Mouse (Mus musculus): ENCODE measurements around the gene Mgmt.

The Mgmt gene

DNA sequence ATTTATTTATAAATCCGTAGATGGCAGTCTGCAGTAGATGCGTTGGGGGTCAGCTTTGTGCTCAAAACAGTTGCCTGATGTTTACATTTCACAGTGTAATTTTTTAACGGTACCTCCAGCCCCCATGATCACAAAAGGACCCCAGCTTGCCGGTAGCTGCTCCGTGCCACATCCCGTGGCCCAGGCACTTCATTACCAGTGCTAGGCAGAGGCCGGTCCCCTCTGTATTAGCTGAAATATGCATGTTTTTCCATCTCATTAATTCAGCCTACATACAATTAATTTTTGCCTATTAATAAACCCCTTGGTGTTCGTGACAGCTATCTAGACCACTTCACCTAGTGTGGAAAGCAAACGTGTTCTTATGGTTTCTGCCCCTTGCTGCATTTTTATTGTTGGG, 169.8 kb downstream of the Mgmt start:
- DNase-seq (ENCODE audit: low spot score), result no peak

DNA sequence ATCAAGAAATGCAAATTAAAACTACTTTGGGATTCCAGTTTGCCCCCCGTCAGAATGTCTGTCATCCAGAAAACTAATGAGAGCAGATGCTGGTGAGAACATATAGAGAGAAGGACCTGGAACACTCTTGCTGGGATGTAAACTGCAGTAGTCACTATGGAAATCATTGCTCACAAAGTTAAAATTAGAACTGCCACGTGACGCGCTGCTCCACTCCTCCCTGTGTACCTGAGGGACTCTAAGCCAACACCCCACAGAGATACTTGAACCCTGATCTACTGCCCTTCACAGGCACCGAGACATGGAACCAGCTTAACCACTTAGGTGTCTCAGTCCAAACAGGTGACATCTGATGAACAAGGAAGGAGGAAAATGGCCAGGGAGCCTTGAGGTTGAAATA, 171.0 kb downstream of the Mgmt start:
- no peak for DNase-seq (ENCODE audit: low spot score)

DNA sequence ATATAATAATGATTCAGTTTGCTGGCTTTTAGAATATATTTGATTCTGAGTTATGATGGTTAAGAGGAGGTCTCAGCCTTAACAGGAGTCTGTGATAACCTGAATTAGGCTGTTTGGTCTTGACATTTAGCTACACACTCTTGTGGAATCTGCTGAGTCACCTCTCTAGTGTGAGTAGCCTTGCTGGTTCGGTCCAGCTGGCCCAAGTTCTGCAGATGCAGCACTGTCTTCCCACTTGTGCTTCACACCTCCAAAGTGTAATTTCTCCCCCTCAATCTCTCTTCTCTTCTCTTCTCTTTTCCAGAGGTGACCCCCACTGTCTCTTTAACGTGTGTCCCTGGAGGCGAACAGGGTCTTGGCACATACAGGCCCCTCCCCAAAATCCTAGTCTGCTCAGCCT, 171.8 kb downstream of the Mgmt start:
- DNase-seq (ENCODE audit: low spot score), result no peak

DNA sequence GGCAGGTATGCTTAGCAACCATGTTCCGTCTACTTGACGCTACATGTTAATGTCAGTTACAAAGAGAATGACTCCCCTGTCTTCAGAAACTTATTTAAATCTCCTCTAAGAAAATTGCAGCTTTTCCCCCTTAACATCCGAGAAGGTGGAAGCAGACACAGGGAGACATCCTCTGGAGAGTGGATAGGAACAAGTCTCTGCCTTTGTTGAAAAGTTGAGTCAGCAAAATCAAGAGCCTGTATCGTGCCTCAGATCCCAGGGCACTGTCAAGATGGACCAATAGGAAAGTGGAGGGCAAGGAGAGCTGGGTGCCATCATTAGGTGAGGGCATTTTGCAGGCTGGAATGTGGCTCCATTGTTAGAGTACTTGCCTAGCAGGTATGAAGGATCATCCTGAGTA, 172.6 kb downstream of the Mgmt start:
- no peak for DNase-seq (ENCODE audit: low spot score)

DNA sequence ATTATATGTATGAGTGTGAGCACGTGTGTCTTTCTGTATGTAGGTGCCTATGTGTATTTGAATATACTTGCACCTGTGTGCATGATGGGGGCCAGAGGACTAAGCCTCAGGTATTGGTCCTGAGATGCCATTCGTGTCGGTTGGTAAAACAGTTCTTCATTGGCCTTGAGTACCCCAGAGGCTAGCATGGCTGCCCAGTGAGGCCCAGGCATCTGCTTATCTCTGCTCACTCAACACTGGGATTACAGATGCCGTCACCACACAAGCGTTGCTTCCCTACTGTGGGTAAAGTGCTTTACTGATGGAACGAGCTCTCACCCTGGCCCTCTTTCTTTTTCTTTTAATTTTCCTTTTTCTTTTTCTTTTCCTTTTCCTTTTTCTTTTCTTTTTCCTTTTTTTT, 173.3 kb downstream of the Mgmt start:
- no peak for DNase-seq (ENCODE audit: low spot score)

DNA sequence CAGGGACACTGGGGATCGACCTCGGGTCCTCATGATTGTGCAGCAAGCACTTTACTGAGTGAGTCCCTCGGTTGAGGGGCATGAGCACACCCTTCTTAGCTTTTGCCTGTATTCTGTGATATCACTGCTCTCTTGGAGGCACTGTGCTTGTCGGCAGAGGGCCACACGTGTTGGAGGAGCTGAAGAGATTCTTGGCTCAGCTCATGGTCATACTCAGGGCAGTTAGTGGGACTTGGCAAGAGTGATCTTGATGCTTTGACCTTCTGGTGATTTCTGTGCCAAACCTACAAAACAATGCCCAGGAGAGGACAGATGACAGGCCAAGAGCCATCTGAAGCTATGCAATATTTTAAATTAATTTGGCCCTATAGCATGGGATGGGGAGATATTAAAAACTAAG, 174.4 kb downstream of the Mgmt start:
- no peak for DNase-seq (ENCODE audit: low spot score)

DNA sequence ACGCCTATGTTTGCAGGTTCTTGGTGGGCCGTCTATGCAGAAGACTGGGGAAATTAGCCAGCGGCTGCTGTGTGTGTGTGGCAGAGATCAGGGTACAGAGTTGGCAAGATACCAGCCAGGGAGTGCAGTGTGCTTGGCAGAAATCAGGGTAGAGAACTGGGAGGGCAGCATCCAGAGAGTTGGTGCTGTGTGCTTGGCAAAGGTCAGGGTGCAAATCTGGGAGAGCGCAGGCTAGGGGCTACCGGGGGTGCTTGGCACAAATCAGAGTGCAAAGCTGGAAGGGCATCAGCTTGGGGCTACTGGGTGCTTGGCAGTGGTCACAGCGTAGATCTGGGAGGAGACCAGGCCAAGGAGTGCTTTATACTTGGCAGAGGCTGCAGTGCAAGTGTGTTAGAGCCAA, 175.4 kb downstream of the Mgmt start:
- no peak for DNase-seq (ENCODE audit: low spot score)

DNA sequence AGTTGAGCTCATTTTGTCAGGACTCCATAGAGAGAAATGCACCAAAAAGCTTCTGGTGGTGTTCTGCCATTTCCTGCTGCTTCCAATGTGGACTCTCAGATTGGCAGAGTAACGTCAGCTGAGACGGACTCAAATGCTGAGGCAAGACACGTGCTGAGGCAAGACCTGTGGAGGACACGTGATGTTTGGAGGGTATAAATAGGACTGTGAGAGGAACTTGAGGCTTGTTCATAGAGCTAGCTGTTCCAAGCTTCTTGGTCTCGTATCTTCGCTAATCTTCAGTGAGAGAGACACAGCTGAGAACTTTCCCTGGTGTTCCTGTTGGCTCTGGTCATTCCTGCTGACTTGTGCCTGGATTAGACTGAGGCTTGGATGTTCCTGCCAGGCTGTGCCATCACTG, 176.9 kb downstream of the Mgmt start:
- DNase-seq (ENCODE audit: low spot score), result no peak

DNA sequence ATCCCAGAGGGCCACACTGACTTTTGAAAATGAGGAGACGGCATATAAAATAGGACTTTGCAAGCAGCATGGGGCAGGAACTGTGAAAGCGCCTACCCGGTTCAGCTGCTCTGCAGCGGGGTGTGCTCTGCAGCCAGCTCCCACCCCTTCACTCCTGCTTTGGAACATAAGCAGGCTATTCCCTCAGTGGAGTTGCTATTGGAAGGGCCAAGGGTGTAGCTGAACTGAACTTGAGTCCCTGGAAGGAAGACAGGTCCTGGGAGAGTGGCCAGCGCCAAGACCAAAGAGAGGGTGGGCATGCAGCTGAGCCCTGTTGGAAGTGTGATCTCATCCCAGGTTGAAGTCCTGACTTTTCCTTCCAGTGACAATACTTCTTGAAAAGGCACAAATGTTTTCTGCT, 179.5 kb downstream of the Mgmt start:
- no peak for DNase-seq (ENCODE audit: low spot score)

DNA sequence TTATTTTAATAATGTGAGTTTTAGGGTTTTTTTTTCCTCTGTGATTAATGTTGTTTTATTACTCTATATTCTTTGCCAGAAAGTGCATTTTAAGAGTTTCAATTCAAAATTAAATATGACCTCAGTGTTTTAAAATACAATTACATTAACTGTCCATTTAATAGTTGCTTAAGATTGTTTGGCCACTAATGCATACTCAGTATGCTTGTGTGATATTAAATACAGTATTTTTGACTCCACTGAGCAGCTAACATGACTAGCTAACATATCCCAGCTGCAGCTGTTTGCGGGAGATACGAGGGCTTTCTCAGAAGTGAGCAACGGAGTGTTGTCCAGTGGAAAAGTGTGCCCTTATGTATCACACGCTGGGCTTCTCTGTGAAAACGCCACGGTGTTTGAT, 179.9 kb downstream of the Mgmt start:
- DNase-seq (ENCODE audit: low spot score), result no peak

DNA sequence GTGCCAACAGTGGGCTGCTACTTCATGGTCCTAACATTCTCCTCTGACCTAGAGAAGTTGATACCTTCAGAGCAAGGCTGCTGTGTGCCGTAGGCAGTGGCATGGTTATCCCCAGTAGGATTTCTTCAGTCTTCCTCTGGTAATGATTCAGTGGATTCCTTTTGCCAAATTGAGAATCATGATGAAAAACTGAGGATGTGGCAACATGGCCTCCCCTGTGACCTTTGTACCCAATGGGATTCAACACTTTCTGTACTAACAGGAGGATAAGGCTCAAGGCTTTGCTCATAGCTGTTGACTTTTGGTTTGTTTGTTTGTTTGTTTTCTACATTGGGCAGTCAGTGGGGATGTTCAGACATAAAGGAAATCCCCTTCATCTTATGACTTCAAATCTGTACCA, 180.9 kb downstream of the Mgmt start:
- DNase-seq (ENCODE audit: low spot score), result no peak

DNA sequence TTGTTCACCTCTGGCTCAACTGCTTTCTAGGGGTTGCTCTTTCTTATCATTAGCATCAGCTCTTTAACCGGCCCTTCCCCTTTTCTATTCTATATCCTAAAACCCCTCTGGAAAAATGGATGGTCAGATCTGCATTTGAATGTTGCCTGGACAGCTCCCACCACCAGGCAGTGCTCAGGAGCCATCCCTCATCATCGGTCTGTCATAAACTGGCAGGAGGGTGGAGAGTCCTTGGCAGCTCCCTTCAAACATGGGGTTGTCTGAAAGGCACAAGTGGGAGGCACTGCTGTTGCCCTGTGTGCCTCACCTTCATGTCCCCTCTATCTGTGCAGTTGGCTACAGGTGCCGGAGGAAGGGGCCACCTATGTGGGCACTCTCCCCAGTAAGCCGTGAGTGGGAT, 185.8 kb downstream of the Mgmt start:
- DNase-seq (ENCODE audit: low spot score), result no peak

DNA sequence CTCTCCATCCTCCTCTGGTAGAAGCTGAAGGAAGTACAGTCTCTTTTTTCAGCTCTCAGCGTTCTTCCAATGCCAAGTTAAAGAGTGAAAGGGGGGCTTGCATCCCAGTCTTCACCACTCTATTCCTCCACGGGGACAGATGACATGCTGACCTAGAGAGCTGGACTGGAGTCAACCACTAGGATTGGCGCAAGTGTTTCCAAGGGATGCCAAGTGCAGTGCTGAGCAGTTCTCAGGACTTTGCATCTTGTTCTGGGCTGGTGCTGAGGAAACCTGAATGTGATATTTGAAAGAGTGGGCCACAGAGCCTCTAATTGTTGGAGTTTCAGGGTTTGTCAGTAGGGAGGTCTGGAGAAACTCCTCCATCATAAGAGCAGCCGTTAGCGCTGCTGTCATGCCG, 187.8 kb downstream of the Mgmt start:
- DNase-seq (ENCODE audit: low spot score), result no peak

DNA sequence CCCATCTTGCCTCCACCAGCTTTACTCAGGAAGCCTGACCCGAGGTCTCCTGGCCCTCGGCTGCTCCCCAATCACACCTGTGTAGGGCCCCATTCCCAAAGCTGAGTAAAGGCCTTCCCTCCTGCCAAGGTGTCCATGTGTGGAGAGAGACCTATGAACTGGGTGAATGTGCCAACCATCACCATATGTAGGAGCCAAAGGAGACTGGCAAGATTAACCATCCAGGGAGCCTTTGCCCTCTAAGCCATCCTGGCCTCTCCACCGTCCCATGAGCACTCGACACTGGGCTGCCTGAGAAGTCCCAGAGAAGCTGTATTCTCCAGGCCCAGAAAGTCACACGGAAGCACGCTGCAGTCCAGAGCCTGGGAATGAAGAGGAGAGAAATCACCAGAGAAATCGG, 190.2 kb downstream of the Mgmt start:
- DNase-seq (ENCODE audit: low spot score), result no peak

DNA sequence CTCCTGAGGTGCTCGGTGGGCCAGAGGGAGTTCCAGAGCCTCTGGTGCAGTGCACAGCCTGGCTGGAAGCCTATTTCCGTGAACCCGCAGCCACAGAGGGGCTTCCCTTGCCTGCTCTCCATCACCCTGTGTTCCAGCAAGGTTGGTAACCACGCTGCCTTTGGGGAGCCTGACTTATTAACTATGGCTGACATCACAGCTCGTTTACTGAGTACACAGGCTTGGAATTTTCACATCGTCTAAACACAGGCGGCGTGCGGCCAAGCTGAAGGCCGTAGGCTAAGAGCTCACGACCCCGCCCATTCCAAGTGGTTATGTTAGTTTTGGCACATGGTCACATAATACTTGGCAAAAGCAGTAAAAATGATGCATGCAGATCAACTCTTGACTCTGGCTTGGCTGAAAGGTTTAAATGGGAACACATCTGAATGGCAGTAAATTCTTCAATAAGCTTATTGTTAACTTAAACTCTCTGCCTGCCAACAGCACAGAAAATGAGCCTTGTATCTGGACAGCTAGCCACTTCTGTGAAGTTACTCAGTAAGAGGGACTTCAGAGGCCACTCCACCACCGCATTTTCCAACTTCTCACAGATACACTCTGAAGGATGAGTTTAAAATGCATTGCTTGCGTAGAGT, 191.7 kb downstream of the Mgmt start:
- DNase-seq (ENCODE audit: low spot score), result no peak

DNA sequence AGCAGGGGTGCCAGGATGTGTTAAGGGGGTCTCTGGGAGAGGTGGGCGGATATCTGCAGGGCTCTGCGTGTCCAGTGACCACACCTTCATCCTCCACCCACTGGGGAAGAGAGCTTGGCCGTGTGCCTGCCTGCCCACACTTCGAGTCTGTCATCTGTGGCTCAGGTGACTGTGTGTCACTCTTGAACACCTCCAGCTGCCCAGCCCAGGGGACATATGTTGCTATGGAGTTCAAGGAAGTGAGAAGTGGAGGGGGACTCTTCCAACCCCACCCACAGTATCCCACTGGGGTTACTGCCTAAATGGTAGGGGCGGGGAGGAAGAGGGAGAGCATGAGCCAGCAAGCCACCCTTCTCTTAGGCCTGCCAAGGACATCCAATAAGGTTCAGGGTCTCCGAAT, 192.7 kb downstream of the Mgmt start:
- DNase-seq (ENCODE audit: low spot score), result no peak

DNA sequence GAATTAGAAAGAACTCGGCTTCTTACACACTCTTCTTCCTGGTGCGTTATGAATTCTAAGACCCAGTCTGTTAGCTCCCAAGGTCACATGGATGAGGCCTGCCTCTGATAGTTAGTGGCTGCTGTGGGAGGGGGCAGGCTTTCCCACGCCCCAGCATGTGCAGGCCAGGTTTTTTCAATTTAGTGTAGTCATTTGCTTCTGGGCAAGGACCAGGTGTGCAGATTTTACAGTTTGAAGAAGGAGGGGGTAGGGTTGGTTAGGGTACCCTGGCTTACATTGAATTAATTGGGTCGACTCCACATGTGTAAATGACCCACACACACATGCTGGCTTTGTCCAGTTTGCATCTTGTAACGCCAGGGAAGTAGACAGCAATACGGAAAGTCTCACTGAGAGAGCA, 193.7 kb downstream of the Mgmt start:
- no peak for DNase-seq (ENCODE audit: low spot score)

DNA sequence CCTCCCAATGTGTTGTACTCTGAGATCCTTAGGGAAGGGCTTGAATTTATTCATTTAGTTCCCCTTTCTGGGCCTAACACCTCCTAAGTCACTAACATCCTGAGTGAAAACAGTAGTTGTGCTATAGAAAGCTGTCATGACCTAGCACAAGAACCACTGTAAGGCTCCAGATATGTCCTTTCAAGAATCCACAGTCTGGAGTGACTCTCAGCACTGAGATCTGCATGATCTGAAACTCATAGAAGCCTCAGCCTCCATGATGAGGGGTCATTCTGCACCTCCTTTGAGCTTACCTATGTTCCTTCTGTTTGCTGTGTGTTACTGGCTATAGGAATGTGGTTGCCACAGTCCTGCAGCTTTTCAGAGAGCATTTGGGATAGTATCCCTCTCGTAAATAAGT, 200.1 kb downstream of the Mgmt start:
- no peak for DNase-seq (ENCODE audit: low spot score)

DNA sequence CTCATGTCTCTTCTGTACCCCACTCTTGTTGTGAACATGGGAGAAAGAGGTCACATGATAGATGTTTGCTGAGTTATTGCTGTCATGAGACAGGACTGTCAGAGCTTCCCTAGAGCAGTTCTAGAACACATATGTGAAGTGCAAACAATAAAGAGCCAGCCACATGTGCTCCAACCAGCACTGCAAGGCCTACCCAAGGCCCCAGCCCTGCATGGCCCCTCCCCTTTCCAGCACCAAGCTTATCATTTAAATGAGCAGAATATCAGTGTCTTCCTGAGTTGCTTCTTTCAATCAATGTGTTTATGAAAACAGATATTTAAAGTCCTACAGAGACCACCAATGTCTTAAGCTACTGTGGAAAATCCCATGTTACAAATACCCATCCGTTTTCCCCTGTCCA, 201.3 kb downstream of the Mgmt start:
- DNase-seq (ENCODE audit: low spot score), result no peak

DNA sequence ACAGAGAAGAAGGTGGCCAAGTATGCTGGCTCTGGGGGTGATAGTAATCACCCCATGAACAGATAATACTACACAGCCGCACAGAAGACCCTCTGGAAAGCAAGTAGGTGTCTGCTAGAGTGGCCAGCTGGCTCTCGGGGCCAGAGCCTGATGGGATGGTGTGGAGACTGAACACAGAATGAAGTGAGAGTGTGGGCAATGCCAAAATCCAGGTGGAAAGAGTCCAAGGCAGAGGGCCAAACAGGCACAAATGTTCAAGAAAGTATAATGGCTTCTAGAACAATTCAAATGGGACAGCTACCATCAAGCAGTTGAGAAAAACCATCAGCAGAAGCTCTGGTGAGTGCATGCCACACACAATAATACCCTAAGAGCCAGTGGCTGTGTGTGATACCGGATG, 205.4 kb downstream of the Mgmt start:
- DNase-seq (ENCODE audit: low spot score), result no peak

DNA sequence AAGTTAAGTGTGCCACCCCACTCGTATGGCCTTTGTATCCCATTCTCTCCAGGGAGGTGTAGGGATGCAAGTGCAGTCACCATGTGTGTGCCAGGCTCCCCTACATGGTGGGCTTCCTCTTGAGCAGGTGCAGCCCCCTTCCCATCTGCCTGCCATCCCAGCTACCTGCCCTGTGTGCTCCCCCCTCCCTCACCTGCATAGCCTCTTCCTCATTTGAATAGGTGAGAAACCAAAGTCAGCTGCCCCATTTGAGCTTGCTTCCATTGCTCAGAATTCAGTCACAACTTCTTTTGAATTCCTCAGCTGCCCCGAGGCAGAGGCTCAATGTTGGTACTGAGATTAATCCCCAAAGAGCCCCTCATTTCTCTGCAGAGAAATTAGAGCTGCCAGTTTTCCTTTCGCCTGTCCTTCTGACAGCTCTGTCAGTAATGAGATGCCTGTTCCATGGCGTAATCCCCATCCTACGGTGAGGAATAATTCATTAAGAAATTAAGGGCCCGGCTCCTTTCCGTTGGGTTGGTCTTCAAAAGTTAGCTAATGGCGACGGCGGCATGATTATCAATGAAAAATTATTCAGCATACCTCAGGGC, 208.3 kb downstream of the Mgmt start:
- DNase-seq (ENCODE audit: low spot score), result no peak

DNA sequence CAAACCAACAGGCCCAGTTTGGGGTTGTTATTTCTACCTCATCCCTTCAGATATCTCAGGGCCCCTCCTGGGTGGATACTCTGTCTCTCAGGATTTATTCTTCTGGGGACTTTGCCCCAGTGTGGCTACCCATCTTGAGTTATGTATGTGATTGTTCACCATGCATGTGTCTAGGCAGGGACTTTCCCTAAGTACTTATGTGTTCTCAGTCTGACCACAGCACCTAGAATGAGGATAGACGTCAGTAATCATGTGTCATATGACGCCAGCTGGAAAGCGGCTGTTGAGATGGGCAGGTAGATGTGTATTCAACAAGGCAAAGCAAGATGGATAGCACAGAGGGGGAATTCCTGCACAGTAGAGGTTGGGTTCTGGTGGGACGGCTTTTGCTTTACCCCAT, 217.7 kb downstream of the Mgmt start:
- DNase-seq (ENCODE audit: low spot score), result no peak

DNA sequence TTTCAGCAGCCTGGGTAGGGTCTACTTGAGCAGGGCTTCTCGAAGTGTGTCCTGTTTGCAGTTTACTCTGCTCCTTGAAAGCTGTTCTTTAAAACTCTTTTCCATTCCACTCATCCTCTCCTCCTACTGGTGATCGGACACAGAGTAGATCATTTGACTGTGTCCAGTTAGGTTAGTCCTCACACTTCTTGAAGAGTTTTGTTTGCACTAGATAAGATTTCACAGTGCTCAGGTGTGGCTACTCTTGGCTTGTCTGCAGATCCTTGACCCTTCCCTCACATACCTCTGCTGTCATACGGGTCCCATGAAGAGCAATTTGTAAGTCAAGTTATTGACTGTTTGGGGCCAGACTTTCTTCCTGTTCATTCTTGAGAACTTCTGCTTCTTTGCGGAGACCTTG, 221.8 kb downstream of the Mgmt start:
- no peak for DNase-seq (ENCODE audit: low spot score)

DNA sequence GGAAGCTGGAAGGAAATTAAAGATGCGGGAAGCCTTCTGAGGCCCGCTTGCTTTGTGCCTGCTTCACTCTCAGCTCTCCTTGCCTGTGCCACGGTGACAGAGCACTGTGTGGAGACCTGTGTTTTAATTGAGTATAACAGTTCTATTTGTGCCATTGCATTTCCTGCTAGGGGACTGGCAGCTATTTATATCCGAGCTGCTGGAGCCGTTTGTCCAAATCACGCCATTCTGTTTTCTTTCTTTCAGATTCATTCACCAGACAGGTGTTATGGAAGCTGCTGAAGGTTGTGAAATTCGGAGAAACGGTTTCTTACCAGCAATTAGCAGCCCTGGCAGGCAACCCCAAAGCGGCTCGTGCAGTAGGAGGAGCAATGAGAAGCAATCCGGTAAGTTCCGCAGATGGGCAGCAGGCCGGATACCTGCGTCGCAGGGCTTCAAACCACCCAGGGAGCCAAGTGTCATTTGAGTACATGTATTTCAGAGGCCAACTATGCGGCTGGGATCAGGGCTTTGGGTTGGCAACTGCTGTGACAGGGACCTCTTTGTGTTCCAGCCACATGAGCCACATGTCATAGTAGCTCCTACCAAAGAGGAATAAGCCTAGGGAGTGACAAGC, 226.9 kb downstream of the Mgmt start:
- no peak for DNase-seq (ENCODE audit: low spot score)

All from urinary bladder, postnatal 10 days (tissue).